Mouse (Mus musculus): ENCODE data around the gene Il5ra.

The Il5ra gene

GRCm38 (mm10) chr6:106738229-106738628 is 10.6 kb downstream of the Il5ra start:
- DNase-seq (ENCODE audit: low spot score in 2 of 2), result no peak

- no peak for DNase-seq (ENCODE audit: low spot score in 2 of 2)
Measured at GRCm38 (mm10) chr6:106732563-106732962, 16.3 kb downstream of the Il5ra start.

DNA sequence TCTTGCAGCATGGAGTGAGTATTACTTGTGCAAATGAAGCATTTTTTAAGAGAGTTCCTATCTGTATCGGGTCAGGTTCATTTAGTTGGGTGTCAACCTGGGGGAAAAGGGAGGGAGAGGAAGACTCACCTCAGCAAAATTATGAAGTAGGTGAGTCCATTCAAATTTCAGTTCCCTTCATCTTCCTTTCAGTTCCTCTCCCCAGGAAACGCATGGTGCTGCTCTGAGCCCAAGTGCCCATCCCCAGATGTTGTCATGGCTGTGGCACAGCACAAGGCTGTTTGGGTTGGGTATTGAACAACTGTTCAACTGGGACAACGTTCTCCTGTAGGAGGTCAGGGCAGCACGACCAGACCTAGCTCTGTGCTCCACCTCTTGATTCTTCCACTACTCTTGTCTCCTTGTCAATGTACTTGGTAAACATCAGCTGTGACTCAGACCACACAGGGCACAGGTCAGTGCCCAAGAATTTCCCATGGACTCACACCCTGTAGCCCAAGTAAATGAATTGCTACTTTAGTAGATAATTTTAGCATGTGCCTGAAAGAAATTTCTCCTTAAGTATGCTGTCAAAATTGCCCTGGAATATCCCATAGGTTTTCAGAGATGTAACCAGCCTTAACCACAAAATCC is 19.0 kb downstream of the Il5ra start:
- DNase-seq (ENCODE audit: low spot score in 2 of 2), result no peak

DNA sequence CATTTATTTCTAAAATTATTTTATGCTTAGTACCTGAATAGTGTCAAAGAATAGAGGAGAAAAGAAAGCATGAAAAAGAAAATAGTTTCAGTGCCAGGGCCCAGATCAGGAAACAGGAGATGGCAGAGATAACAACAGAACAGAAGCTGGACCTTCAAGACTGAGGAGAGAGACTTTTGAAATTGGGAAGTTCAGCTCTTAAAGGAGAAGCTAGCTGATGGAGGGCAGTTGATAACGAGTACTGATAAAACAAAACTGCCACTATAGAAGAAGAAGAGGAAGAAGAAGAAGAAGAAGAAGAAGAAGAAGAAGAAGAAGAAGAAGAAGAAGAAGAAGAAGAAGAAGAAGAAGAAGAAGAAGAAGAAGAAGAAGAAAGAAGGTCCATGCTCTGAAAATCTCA is 21.1 kb downstream of the Il5ra start:
- no peak for DNase-seq (ENCODE audit: low spot score in 2 of 2)

- no peak for DNase-seq (ENCODE audit: low spot score in 2 of 2)
Measured at GRCm38 (mm10) chr6:106726078-106726477, 22.8 kb downstream of the Il5ra start.

DNA sequence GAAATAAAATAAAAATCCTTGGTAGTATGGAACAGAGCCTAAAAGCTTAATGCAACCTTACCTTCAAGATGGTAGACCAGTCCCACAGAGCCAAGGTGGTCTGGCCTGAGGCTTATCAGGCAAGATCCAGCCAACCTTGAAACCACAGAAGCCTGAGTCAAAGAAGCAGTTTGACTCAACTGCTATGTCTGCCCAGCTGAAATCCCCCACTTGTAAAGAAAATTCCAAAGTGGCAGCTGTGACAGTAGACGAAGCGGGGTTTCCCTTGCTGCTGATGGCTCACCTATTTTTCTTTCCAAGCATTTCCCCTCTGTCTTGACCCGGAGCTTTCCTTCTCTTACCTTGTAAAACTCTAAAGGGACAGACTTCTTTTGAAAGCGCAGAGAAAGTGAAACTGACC is 23.2 kb downstream of the Il5ra start:
- no peak for DNase-seq (ENCODE audit: low spot score in 2 of 2)

DNA sequence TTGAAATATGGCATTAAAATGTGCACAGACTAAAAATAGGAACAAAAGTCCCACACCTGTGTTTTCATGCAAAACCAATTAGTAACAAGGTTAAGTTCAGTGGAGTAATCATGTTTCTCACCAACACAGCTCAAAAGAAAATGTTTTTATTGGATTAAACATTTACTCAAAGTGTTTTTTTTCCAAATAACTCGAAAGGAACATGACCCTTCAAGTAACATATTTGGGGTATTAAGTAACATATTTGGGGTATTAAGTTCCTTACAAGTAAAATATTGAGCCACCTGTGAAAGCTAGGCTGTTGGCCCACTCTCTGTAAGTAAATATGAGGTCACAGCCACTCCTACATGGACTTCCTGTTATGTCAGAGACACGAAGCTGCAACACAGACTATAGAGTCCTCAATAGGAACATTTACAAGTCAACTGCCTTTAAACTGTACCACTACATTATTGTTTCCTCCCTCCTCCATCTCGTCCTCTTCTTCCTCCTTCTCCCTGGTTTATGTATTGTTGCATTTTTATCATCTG is 43.3 kb downstream of the Il5ra start:
- no peak for DNase-seq (ENCODE audit: low spot score in 2 of 2)

GRCm38 (mm10) chr6:106701931-106702330 is 46.9 kb downstream of the Il5ra start:
- no peak for DNase-seq (ENCODE audit: low spot score in 2 of 2)

- DNase-seq (ENCODE audit: low spot score in 2 of 2), result no peak
Measured at GRCm38 (mm10) chr6:106675581-106675980, 73.3 kb downstream of the Il5ra start.

DNA sequence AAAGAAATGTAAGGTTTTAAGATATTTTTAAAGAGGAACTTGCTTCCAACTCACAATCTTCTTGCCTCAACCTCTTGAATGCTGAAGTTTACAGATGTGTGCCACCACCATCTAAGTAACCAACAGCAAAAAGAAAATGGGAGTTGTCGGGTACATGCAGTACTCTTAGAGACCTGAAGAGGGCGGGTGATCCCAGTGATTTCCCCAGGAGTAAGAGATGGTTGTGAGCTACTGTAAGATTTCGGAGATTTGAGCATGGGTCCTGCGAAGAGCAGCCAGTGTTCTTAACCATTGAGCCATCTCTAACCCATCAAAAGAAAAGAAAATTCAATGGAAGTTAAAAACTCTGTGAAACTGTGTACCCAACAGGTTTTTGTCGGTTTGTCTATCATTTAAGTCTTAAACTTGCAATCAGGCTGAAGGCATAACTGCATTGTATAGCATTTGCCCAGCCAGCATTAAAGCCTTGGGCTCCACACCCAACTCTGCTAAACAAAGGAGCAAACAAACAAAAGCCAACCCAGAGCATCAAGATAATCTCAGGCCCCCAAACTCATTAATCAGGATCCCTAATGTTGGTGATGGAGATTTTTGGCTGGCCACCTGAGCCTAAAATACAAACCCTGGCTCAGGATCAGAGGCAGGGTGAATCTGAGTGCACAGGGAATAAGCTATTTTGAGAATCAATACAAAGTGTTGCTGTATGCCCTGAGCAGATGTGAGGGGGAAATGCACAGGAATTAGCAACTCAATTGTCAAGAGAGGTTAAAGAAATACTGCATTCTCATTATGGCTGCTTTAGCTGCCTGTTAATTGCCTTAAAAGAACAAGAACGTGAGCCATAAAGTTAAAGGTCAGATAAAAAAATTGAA is 84.8 kb downstream of the Il5ra start:
- DNase-seq (ENCODE audit: low spot score in 2 of 2), result peak; percentile 39 to 73

Data from spleen, postnatal 4 days (tissue).